Mouse (Mus musculus) erythroid progenitor cell, adult 5-6 weeks (primary cell): Measurements from ENCODE around the gene H1foo. TPM values are rescaled to one million over a fixed set of nuclear protein-coding genes. Genes with fewer than 3 reads are reported as not detected.
A peak's percentile ranks its signal among the peaks of the same experiment; 100 is the strongest.

Experiments used
- ATAC-seq: replicated peaks from 2 replicates; pipeline ENCODE4 v1.8.0; 2016; ENCODE audit warnings: moderate number of reproducible peaks, mild to moderate bottlenecking, moderate TSS enrichment, inconsistent platforms; ENCODE audit not compliant: poor library complexity, low FRiP score, severe bottlenecking
- total RNA-seq, 2 experiments: library from RNA; stranded (forward) in 1 of 2; stranded (reverse) in 1 of 2; fragments of 150-400 nt in 1 of 2; fragments of 186-747, 209-891 nt in 1 of 2; gene quantifications; 2 replicates each; pipeline versions ENCODE4 v1.2.3 to v1.2.4; 2015 to 2017; ENCODE audit warnings: low replicate concordance in 2 of 2

H1foo gene
- total RNA-seq, 2 experiments from 2014 or later, result not detected

GRCm38 (mm10) chr6:115978596-115978995 is 33.9 kb downstream of the H1foo start:
- ATAC-seq, result no peak

GRCm38 (mm10) chr6:115982889-115983288 is 38.2 kb downstream of the H1foo start:
- no peak for ATAC-seq

GRCm38 (mm10) chr6:115983306-115984038 is 38.7 kb downstream of the H1foo start:
- ATAC-seq, result no peak

GRCm38 (mm10) chr6:115984580-115984979 is 39.8 kb downstream of the H1foo start:
- ATAC-seq, result no peak

GRCm38 (mm10) chr6:115985622-115986021 is 40.9 kb downstream of the H1foo start:
- ATAC-seq, result no peak

GRCm38 (mm10) chr6:115986472-115987095 is 41.8 kb downstream of the H1foo start:
- ATAC-seq, result no peak

GRCm38 (mm10) chr6:115987096-115987747 is 42.5 kb downstream of the H1foo start:
- ATAC-seq, result no peak

GRCm38 (mm10) chr6:115989032-115989431 is 44.3 kb downstream of the H1foo start:
- ATAC-seq, result no peak

GRCm38 (mm10) chr6:115989607-115990006 is 44.9 kb downstream of the H1foo start:
- no peak for ATAC-seq

GRCm38 (mm10) chr6:115990056-115990455 is 45.3 kb downstream of the H1foo start:
- ATAC-seq, result no peak

GRCm38 (mm10) chr6:115990479-115990878 is 45.7 kb downstream of the H1foo start:
- ATAC-seq, result no peak

GRCm38 (mm10) chr6:115991108-115991880 is 46.6 kb downstream of the H1foo start:
- no peak for ATAC-seq

GRCm38 (mm10) chr6:115991881-115992620 is 47.3 kb downstream of the H1foo start:
- ATAC-seq, result no peak

GRCm38 (mm10) chr6:115992981-115993380 is 48.2 kb downstream of the H1foo start:
- ATAC-seq, result no peak

- no peak for ATAC-seq
These were observed 48.9 kb downstream of the H1foo start for GRCm38 (mm10) chr6:115993463-115994145.

GRCm38 (mm10) chr6:115994146-115994876 is 49.6 kb downstream of the H1foo start:
- ATAC-seq, result no peak

GRCm38 (mm10) chr6:115994877-115995520 is 50.3 kb downstream of the H1foo start, which contains the start of gene Plxnd1:
TSS of gene Plxnd1 (minus strand) at chr6:115995005.
- ATAC-seq, result peak; percentile 53; the same call in 1 of the 2 replicates

GRCm38 (mm10) chr6:115995531-115995941 is 50.8 kb downstream of the H1foo start:
- ATAC-seq, result no peak
